Mouse (Mus musculus) lung, embryonic 16.5 days (tissue): ENCODE data around the gene Amigo3. TPM values are rescaled to one million over a fixed set of nuclear protein-coding genes. Genes with fewer than 3 reads are reported as not detected.

Source experiments
- ATAC-seq: fragments of 200-750 bp; cut with Nextera tagmentation; 2 replicates; pipeline ENCODE4 v1.8.0; 2017; ENCODE audit warnings: low read depth, mild to moderate bottlenecking, moderate library complexity
- H3K27ac ChIP-seq: fragments of 300-500 bp; sonication (generic); 2 replicates; pipeline ENCODE4 v1.5.1; 2014; ENCODE audit warnings: mild to moderate bottlenecking, control low read depth, low read length
- H3K27me3 ChIP-seq: fragments of 300-500 bp; sonication (generic); 2 replicates; pipeline ENCODE4 v1.6.1; 2014; ENCODE audit warnings: low read depth, low read length, mixed read lengths; ENCODE audit not compliant: control insufficient read depth, insufficient read depth
- H3K36me3 ChIP-seq: fragments of 300-500 bp; sonication (generic); 2 replicates; pipeline ENCODE4 v1.6.1; 2014; ENCODE audit warnings: low read length; ENCODE audit not compliant: control insufficient read depth, insufficient read depth
- H3K4me1 ChIP-seq: fragments of 300-500 bp; sonication (generic); replicated peaks from 2 replicates; pipeline ENCODE4 v1.6.1; 2014; ENCODE audit warnings: low read length, mixed read lengths; ENCODE audit not compliant: control insufficient read depth, insufficient read depth
- H3K4me2 ChIP-seq: fragments of 300-500 bp; sonication (generic); 2 replicates; pipeline ENCODE4 v1.6.1; 2014; ENCODE audit warnings: low read depth, low read length, control low read depth
- H3K4me3 ChIP-seq: fragments of 300-500 bp; sonication (generic); 2 replicates; pipeline ENCODE4 v1.5.1; 2014; ENCODE audit warnings: mild to moderate bottlenecking, low read length, control low read depth
- H3K9ac ChIP-seq: fragments of 300-500 bp; sonication (generic); 2 replicates; pipeline ENCODE4 v1.6.1; 2014; ENCODE audit warnings: low read length, control low read depth
- H3K9me3 ChIP-seq: fragments of 300-500 bp; sonication (generic); 2 replicates; pipeline ENCODE4 v1.6.1; 2016; ENCODE audit warnings: low read length; ENCODE audit not compliant: control insufficient read depth
- WGBS: fragments of 180-500 bp; shearing (Covaris S2); extraction: QIAGEN DNeasy Blood & Tissue Kit; methylation state at CpG from one replicate; pipeline ENCODE4 v1.1.7; 2014; 5-methylcytosine and 5-hydroxymethylcytosine counted together
- polyA plus RNA-seq: library from polyadenylated mRNA; unstranded; fragments of >200 nt; fragmentation: Nextera tagmentation; extraction: Ambion mirVana; gene quantifications from 2 replicates; pipeline ENCODE4 v1.2.1, GENCODE M21; 2015

Amigo3 gene
- polyA plus RNA-seq, 1 experiment from 2014 or later, result 2.5 TPM

- Histone ChIP-seq H3K4me3 (peak overlapping the region; percentile 85), H3K27ac (peak overlapping the region; percentile 66), H3K4me2 (peak overlapping the region; percentile 97), H3K27me3 (no peaks in the 10 kb centered on the region), H3K36me3 (peaks cover 32% of the 10 kb centered on the region), H3K9ac (peak overlapping the region; percentile 85), H3K9me3 (no peaks in the 10 kb centered on the region), H3K4me1 (peaks cover 32% of the 10 kb centered on the region)
- WGBS, result 41% methylated on average over 15 of the region's 15 CpGs
- no peak for ATAC-seq
Observed at GRCm38 (mm10) chr9:108049561-108050251, 3.3 kb upstream of the Amigo3 start.

GRCm38 (mm10) chr9:108051184-108051930 lies 1.6 kb upstream of the Amigo3 start:
- 90% methylated on average over 15 of the region's 15 CpGs for WGBS

GRCm38 (mm10) chr9:108051931-108052220 lies 1.1 kb upstream of the Amigo3 start:
- Histone ChIP-seq H3K9ac (no peak overlapping the region), H3K4me3 (no peak overlapping the region), H3K27ac (no peak overlapping the region), H3K9me3 (no peaks in the 10 kb centered on the region), H3K4me2 (no peak overlapping the region), H3K36me3 (peaks cover 16% of the 10 kb centered on the region), H3K4me1 (peaks cover 32% of the 10 kb centered on the region), H3K27me3 (no peaks in the 10 kb centered on the region)
- WGBS, result 65% methylated on average over 4 of the region's 4 CpGs
- no peak for ATAC-seq

More at GRCm38 (mm10) chr9:108051184-108051930, 1.6 kb upstream of the Amigo3 start:
- no peak for ATAC-seq
- Histone ChIP-seq H3K36me3 (peaks cover 19% of the 10 kb centered on the region), H3K9ac (no peak overlapping the region), H3K9me3 (no peaks in the 10 kb centered on the region), H3K4me3 (no peak overlapping the region), H3K27me3 (no peaks in the 10 kb centered on the region), H3K4me1 (peaks cover 32% of the 10 kb centered on the region), H3K4me2 (no peak overlapping the region), H3K27ac (no peak overlapping the region)

- 64% methylated on average over 7 of the region's 7 CpGs for WGBS
- Histone ChIP-seq H3K9ac (no peak overlapping the region), H3K36me3 (peaks cover 14% of the 10 kb centered on the region), H3K9me3 (no peaks in the 10 kb centered on the region), H3K27ac (peak overlapping the region; percentile 16; the same call in 1 of the 2 replicates), H3K27me3 (no peaks in the 10 kb centered on the region), H3K4me3 (no peak overlapping the region), H3K4me1 (peaks cover 32% of the 10 kb centered on the region), H3K4me2 (no peak overlapping the region)
- ATAC-seq, result no peak
Observed at GRCm38 (mm10) chr9:108052411-108052810, 548 bp upstream of the Amigo3 start.

GRCm38 (mm10) chr9:108053665-108054225 lies 786 bp downstream of the Amigo3 start:
- Histone ChIP-seq H3K9ac (peak overlapping the region; percentile 50; the same call in 1 of the 2 replicates), H3K27me3 (no peaks in the 10 kb centered on the region), H3K4me1 (peaks cover 23% of the 10 kb centered on the region), H3K27ac (peak overlapping the region; percentile 36), H3K9me3 (no peaks in the 10 kb centered on the region), H3K4me2 (no peak overlapping the region), H3K4me3 (no peak overlapping the region), H3K36me3 (peaks cover 14% of the 10 kb centered on the region)
- WGBS, result 80% methylated on average over 15 of the region's 15 CpGs
- ATAC-seq, result no peak

- 87% methylated on average over 22 of the region's 22 CpGs for WGBS
- Histone ChIP-seq H3K9ac (no peak overlapping the region), H3K36me3 (peaks cover 14% of the 10 kb centered on the region), H3K27me3 (no peaks in the 10 kb centered on the region), H3K4me3 (no peak overlapping the region), H3K4me1 (peaks cover 22% of the 10 kb centered on the region), H3K4me2 (no peak overlapping the region), H3K9me3 (no peaks in the 10 kb centered on the region), H3K27ac (no peak overlapping the region; the same call in 1 of the 2 replicates)
- no peak for ATAC-seq
Observed at GRCm38 (mm10) chr9:108054331-108055040, 1.5 kb downstream of the Amigo3 start.

GRCm38 (mm10) chr9:108055061-108055460 lies 2.1 kb downstream of the Amigo3 start:
- Histone ChIP-seq H3K4me2 (no peak overlapping the region), H3K4me1 (peaks cover 17% of the 10 kb centered on the region), H3K9ac (no peak overlapping the region), H3K9me3 (no peaks in the 10 kb centered on the region), H3K27ac (no peak overlapping the region), H3K36me3 (peaks cover 14% of the 10 kb centered on the region), H3K4me3 (no peak overlapping the region), H3K27me3 (no peaks in the 10 kb centered on the region)
- WGBS, result 56% methylated on average over 1 of the region's 1 CpGs
- no peak for ATAC-seq

GRCm38 (mm10) chr9:108055661-108056237 lies 2.8 kb downstream of the Amigo3 start:
- no peak overlapping the region for H3K27ac ChIP-seq
- ATAC-seq, result no peak
- H3K36me3 ChIP-seq, result peaks cover 14% of the 10 kb centered on the region
- no peaks in the 10 kb centered on the region for H3K9me3 ChIP-seq
- 84% methylated on average over 6 of the region's 6 CpGs for WGBS
- H3K27me3 ChIP-seq, result no peaks in the 10 kb centered on the region
- H3K4me3 ChIP-seq, result no peak overlapping the region
- no peak overlapping the region for H3K9ac ChIP-seq
- peaks cover 16% of the 10 kb centered on the region for H3K4me1 ChIP-seq
- H3K4me2 ChIP-seq, result no peak overlapping the region
